Mouse (Mus musculus): ENCODE data around the gene Frmd4b.

- no peak for TF ChIP-seq CTCF (IDR thresholded peaks at IDR 0.05; ENCODE audit: borderline replicate concordance, insufficient read depth, low read depth, low read length)
- no peak for TF ChIP-seq POLR2A (IDR thresholded peaks at IDR 0.05; ENCODE audit: borderline replicate concordance, insufficient read depth, low read length)
Measured at GRCm38 (mm10) chr6:97457954-97458353, 159.4 kb downstream of the Frmd4b start.

All from cerebellum, adult 2 months (tissue).